In genomic region chr1:191326233-191326882, GRCm38 (mm10) we compare ENCODE assay signal across 8 mouse cellular contexts. TPM values are rescaled to one million over a fixed set of nuclear protein-coding genes. Genes with fewer than 3 reads are reported as not detected.
DNase-seq lines count a peak whose midpoint lies in the region; ATAC-seq and TF ChIP-seq lines count a peak whose summit lies in the region.

No protein-coding gene starts in this region.

- H3K4me2 ChIP-seq in CH12.LX (ENCODE audit: insufficient read depth, low read depth, poor library complexity, severe bottlenecking): peak overlapping the region; percentile 73
- H3K4me2 ChIP-seq in forebrain, embryonic 16.5 days (ENCODE audit: low read length): peak overlapping the region; percentile 81

- no peak for TF ChIP-seq RAD21 in CH12.LX (IDR thresholded peaks at IDR 0.05; ENCODE audit: low read depth, low read length)

- H3K9me3 ChIP-seq in CH12.LX (replicated peaks; ENCODE audit: low read length): no peaks in the 10 kb centered on the region
- no peaks in the 10 kb centered on the region for H3K9me3 ChIP-seq in forebrain, embryonic 16.5 days (ENCODE audit: control insufficient read depth, low read length)

- no peak for TF ChIP-seq EP300 in CH12.LX (IDR thresholded peaks at IDR 0.05; ENCODE audit: low read length)

- H3K36me3 ChIP-seq in CH12.LX (replicated peaks in 1 of 2; ENCODE audit: control insufficient read depth in 1 of 2, insufficient read depth in 1 of 2, low read length in 1 of 2): peaks cover 0 to 29% of the 10 kb centered on the region in 2 experiments
- H3K36me3 ChIP-seq in forebrain, embryonic 16.5 days (ENCODE audit: control insufficient read depth, insufficient read depth): no peaks in the 10 kb centered on the region
- H3K36me3 ChIP-seq in kidney, adult 2 months (ENCODE audit: control insufficient read depth, insufficient read depth, low read length): no peaks in the 10 kb centered on the region
- no peaks in the 10 kb centered on the region for H3K36me3 ChIP-seq in small intestine, adult 2 months (ENCODE audit: control insufficient read depth, insufficient read depth, low read length)

- DNase-seq in A20 (ENCODE audit: low read depth, low spot score) (peak; percentile 86), CH12.LX (ENCODE audit: extremely low read depth) (peak; percentile 71)
- DNase-seq in cerebellum, adult 11-12 months: peak; percentile 45
- peak; percentile 57 for DNase-seq in kidney, adult 2 months
- DNase-seq in lung, postnatal 14 days: peak; percentile 59
- DNase-seq in urinary bladder, postnatal 10 days (ENCODE audit: low spot score): no peak

- H3K4me3 ChIP-seq in CH12.LX (replicated peaks in 1 of 3; ENCODE audit: low read depth in 2 of 3, low read length in 2 of 3, poor library complexity in 1 of 3): peak overlapping the region; percentile 61 to 96 (median 93)
- H3K4me3 ChIP-seq in forebrain, embryonic 16.5 days (replicated peaks; ENCODE audit: low read length): peak overlapping the region; percentile 83
- H3K4me3 ChIP-seq in kidney, adult 2 months (ENCODE audit: insufficient read depth, low read depth, low read length): peak overlapping the region; percentile 78
- peak overlapping the region; percentile 81 for H3K4me3 ChIP-seq in small intestine, adult 2 months (ENCODE audit: low read depth, low read length)

- no peak for TF ChIP-seq POLR2A in CH12.LX (IDR thresholded peaks at IDR 0.05; ENCODE audit: low read depth, low read length)
- no peak for TF ChIP-seq POLR2A in kidney, adult 2 months (IDR thresholded peaks at IDR 0.05; ENCODE audit: low read depth, low read length)
- no peak for TF ChIP-seq POLR2A in small intestine, adult 2 months (IDR thresholded peaks at IDR 0.05; ENCODE audit: low read depth, low read length)

- under 1% methylated on average over 32 of the region's 35 CpGs for WGBS in forebrain, embryonic 16.5 days
- 3% methylated on average over 35 of the region's 35 CpGs for WGBS in kidney, adult 2 months
- under 1% methylated on average over 35 of the region's 35 CpGs for WGBS in small intestine, adult 2 months

- dilution Hi-C loops in CH12.LX (cut with MboI; ENCODE audit: extremely low pct_ligation_motif_present, extremely low pct_unique_long_range_greater_than_20kb, low sequenced_read_pairs): no loop called here

- TF ChIP-seq CTCF in CH12.LX (conservative IDR thresholded peaks at IDR 0.05 in 1 of 2, IDR thresholded peaks at IDR 0.05 in 1 of 2; ENCODE audit: low read depth in 2 of 2, low read length in 2 of 2): no peak
- no peak for TF ChIP-seq CTCF in kidney, adult 2 months (conservative IDR thresholded peaks at IDR 0.05; ENCODE audit: insufficient read depth, insufficient read length, low read depth, low read length)
- TF ChIP-seq CTCF in small intestine, adult 2 months (IDR thresholded peaks at IDR 0.05; ENCODE audit: extremely low read depth, insufficient read length, insufficient replicate concordance, low read depth, low read length): no peak

- no peaks in the 10 kb centered on the region for H3K27me3 ChIP-seq in CH12.LX (replicated peaks)
- no peaks in the 10 kb centered on the region for H3K27me3 ChIP-seq in forebrain, embryonic 16.5 days (replicated peaks; ENCODE audit: control insufficient read depth, insufficient read depth, low read length)
- H3K27me3 ChIP-seq in kidney, adult 2 months (replicated peaks; ENCODE audit: control insufficient read depth, insufficient read depth, low read length): no peaks in the 10 kb centered on the region
- no peaks in the 10 kb centered on the region for H3K27me3 ChIP-seq in small intestine, adult 2 months (ENCODE audit: control insufficient read depth, insufficient read depth, low read length)

- H3K9ac ChIP-seq in CH12.LX (ENCODE audit: insufficient read depth, low read depth): peak overlapping the region; percentile 77
- H3K9ac ChIP-seq in forebrain, embryonic 16.5 days (replicated peaks; ENCODE audit: low read depth, low read length): peak overlapping the region; percentile 94

- H3K79me2 ChIP-seq in CH12.LX (replicated peaks; ENCODE audit: control insufficient read depth, extremely low read depth, insufficient read depth, poor library complexity, severe bottlenecking): peaks cover 15% of the 10 kb centered on the region

- H3K4me1 ChIP-seq in CH12.LX (ENCODE audit: control insufficient read depth in 1 of 2, insufficient read depth in 2 of 2): peaks cover 19 to 52% of the 10 kb centered on the region in 2 experiments
- H3K4me1 ChIP-seq in forebrain, embryonic 16.5 days (replicated peaks; ENCODE audit: control insufficient read depth, insufficient read depth, low read length): peaks cover 29% of the 10 kb centered on the region
- H3K4me1 ChIP-seq in kidney, adult 2 months (ENCODE audit: control insufficient read depth, insufficient read depth, low read length): peaks cover 12% of the 10 kb centered on the region; the same call in 1 of the 2 replicates
- H3K4me1 ChIP-seq in small intestine, adult 2 months (ENCODE audit: control insufficient read depth, insufficient read depth, insufficient read length, low read length): peaks cover 20% of the 10 kb centered on the region; the same call in 1 of the 2 replicates

- ATAC-seq in forebrain, embryonic 16.5 days: peak; percentile 72

- in situ Hi-C loops in CH12.LX (cut with MboI; ENCODE audit: low pct_ligation_motif_present, low pct_unique_long_range_greater_than_20kb, low sequenced_read_pairs): loop anchor here (25.0 kb wide), 1 partner anchor 486 kb away; the partner anchor contains the start of gene Nek2

- H3K27ac ChIP-seq in CH12.LX (ENCODE audit: insufficient read depth, low read depth): peak overlapping the region; percentile 68
- H3K27ac ChIP-seq in forebrain, embryonic 16.5 days (ENCODE audit: low read length): peak overlapping the region; percentile 90
- peak overlapping the region; percentile 62 for H3K27ac ChIP-seq in kidney, adult 2 months (ENCODE audit: insufficient read depth, low read depth, low read length)
- H3K27ac ChIP-seq in small intestine, adult 2 months (ENCODE audit: insufficient read depth, low read depth, low read length): no peak overlapping the region

TF ChIP-seq in CH12.LX, 34 proteins besides CTCF, POLR2A, EP300 and RAD21 (continues in another document):
- TF ChIP-seq GABPA (IDR thresholded peaks at IDR 0.05; ENCODE audit: insufficient replicate concordance, low read depth, low read length) (no peak), TCF12 (IDR thresholded peaks at IDR 0.05; ENCODE audit: low read depth, low read length) (no peak), SMC3 (IDR thresholded peaks at IDR 0.05; ENCODE audit: low read depth, low read length) (no peak), RCOR1 (conservative IDR thresholded peaks at IDR 0.05; ENCODE audit: low read depth, low read length) (no peak), ZNF384 (IDR thresholded peaks at IDR 0.05; ENCODE audit: low read depth, low read length) (no peak), ZKSCAN1 (IDR thresholded peaks at IDR 0.05; ENCODE audit: borderline replicate concordance, low read depth, low read length) (no peak), MYC (IDR thresholded peaks at IDR 0.05; ENCODE audit: low read depth, low read length) (no peak), POLR2AphosphoS2 (IDR thresholded peaks at IDR 0.05; ENCODE audit: low read depth, low read length) (no peak), ZC3H11A (IDR thresholded peaks at IDR 0.05; ENCODE audit: low read depth, low read length) (no peak), UBTF (IDR thresholded peaks at IDR 0.05; ENCODE audit: low read depth, low read length) (peak; percentile 88), NELFE (IDR thresholded peaks at IDR 0.05; ENCODE audit: low read depth, low read length) (no peak), ETS1 (conservative IDR thresholded peaks at IDR 0.05; ENCODE audit: low read depth, low read length) (0 out of 2 replicates have a peak, but pooled peaks have one; percentile 13), MAFK (IDR thresholded peaks at IDR 0.05; ENCODE audit: insufficient replicate concordance, low read length) (no peak), IRF4 (IDR thresholded peaks at IDR 0.05; ENCODE audit: low read depth, low read length) (peak; percentile 44; the same call in 1 of the 2 replicates), SIN3A (IDR thresholded peaks at IDR 0.05; ENCODE audit: low read length) (no peak), MAZ (IDR thresholded peaks at IDR 0.05; ENCODE audit: low read depth, low read length) (no peak), JUN (IDR thresholded peaks at IDR 0.05; ENCODE audit: insufficient read depth, low read depth, low read length) (no peak), MEF2A (IDR thresholded peaks at IDR 0.05; ENCODE audit: borderline replicate concordance, low read depth, low read length) (no peak), MAX (IDR thresholded peaks at IDR 0.05; ENCODE audit: low read length) (peak; percentile 53; the same call in 1 of the 2 replicates), USF2 (conservative IDR thresholded peaks at IDR 0.05; ENCODE audit: low read depth, low read length) (no peak), CHD1 (IDR thresholded peaks at IDR 0.05; ENCODE audit: low read depth, low read length) (peak; percentile 29; the same call in 1 of the 2 replicates), ZMIZ1 (IDR thresholded peaks at IDR 0.05; ENCODE audit: low read depth, low read length) (0 out of 2 replicates have a peak, but pooled peaks have one; percentile 11), NRF1 (IDR thresholded peaks at IDR 0.05; ENCODE audit: low read depth, low read length) (no peak), CHD2 (IDR thresholded peaks at IDR 0.05; ENCODE audit: low read length) (no peak), MXI1 (IDR thresholded peaks at IDR 0.05; ENCODE audit: low read depth, low read length) (0 out of 2 replicates have a peak, but pooled peaks have one; percentile 4), HCFC1 (IDR thresholded peaks at IDR 0.05; ENCODE audit: low read depth, low read length) (no peak), TBP (conservative IDR thresholded peaks at IDR 0.05; ENCODE audit: low read depth, low read length) (no peak), JUND (conservative IDR thresholded peaks at IDR 0.05; ENCODE audit: low read depth, low read length) (no peak)

RNA-seq across cellular contexts. Expression of gene Tmem206, which starts 0.6 kb away (rescaled TPM):
- total RNA-seq in CH12.LX (2012; rRNA removed) (11.5 and 15.4 TPM in 2 replicates), CH12.LX (2014; rRNA removed) (12.2 and 13.1 TPM in 2 replicates)
- polyA plus RNA-seq in CH12.LX (2012; ENCODE audit: insufficient read length, low read depth): 16.4 and 17.0 TPM in 2 replicates
- polyA plus RNA-seq in forebrain, embryonic 16.5 days (2015; fragmentation: Nextera tagmentation; extraction: Ambion mirVana): 54.0 and 56.3 TPM in 2 replicates
- polyA plus RNA-seq in kidney, adult 2 months (2012; rRNA removed): 22.1 and 22.2 TPM in 2 replicates
- 2.2 and 2.7 TPM in 2 replicates for polyA plus RNA-seq in small intestine, adult 2 months (2012; rRNA removed)

RNA-seq across cellular contexts. Expression of gene Nenf, which starts 8.4 kb away (rescaled TPM):
- total RNA-seq in CH12.LX (2012; rRNA removed) (58.9 and 86.7 TPM in 2 replicates), CH12.LX (2014; rRNA removed) (35.7 and 43.8 TPM in 2 replicates)
- 28.8 and 38.9 TPM in 2 replicates for polyA plus RNA-seq in CH12.LX (2012; ENCODE audit: insufficient read length, low read depth)
- 94.8 and 101 TPM in 2 replicates for polyA plus RNA-seq in forebrain, embryonic 16.5 days (2015; fragmentation: Nextera tagmentation; extraction: Ambion mirVana)
- 146 and 165 TPM in 2 replicates for polyA plus RNA-seq in kidney, adult 2 months (2012; rRNA removed)
- 55.8 and 59.7 TPM in 2 replicates for polyA plus RNA-seq in small intestine, adult 2 months (2012; rRNA removed)
